Mouse (Mus musculus) heart, postnatal 14 days (tissue): ENCODE data around the gene Prodh2. TPM values are rescaled to one million over a fixed set of nuclear protein-coding genes. Genes with fewer than 3 reads are reported as not detected.
"Not testable (repeated sequence)": the region's sequence is repeated elsewhere in the genome, so short reads cannot be mapped to it uniquely, and the experiment has no call there.

Source experiments
- DNase-seq, 2 experiments: peaks; one replicate each; pipeline ENCODE4 v3.0.0; 2021 to 2022
- intact Hi-C: fragments of 180-260 bp; cut with DNase I; formaldehyde crosslinking; loops from one replicate; pipeline ENCODE4 v1.15.1; 2025
- long read RNA-seq, 2 experiments: library from polyadenylated mRNA; stranded (forward); transcript quantifications; one replicate each; pipeline ENCODE4 v2.0.0; 2021
- total RNA-seq, 2 experiments: library from RNA; stranded (reverse); gene quantifications; 2 replicates each; pipeline ENCODE4 v1.2.3; 2021

The Prodh2 gene
- not detected for total RNA-seq
- long read RNA-seq, experiment 1, result 0 reads
- long read RNA-seq, experiment 2, result 0 reads

DNA sequence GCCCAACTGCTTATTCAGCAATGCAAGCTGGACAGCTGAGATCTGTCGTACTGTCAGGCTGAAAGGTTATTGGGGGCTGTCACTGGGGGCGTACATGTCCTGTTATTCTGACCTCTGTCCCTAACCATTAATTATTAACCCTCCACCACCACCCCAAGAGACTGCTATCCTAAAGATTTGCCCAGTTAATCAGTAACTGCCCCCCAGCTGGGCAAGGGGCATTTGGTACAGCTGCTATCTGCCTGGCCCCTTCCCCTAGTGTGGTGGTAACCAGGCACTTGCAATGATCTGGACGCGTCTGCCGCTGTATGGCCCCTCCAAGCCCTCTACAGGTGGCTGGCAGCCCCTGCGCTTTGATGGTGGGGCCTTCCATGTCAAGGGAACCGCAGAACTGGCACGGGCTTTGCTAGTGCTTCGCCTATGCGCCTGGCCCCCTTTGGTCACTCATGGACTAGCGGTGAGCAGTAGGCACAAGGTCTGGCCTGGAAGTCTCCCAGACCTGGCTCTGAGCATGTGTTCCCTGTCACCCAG, at the start of gene Prodh2:
Gene Prodh2 (plus strand): TSS at position 222 of the 531 bp plus-strand sequence.
- no peak for DNase-seq
- intact Hi-C loops, result loop anchor here (2.0 to 5.0 kb wide), 3 partner anchors 51 to 121 kb away; partner anchors contain the start of genes Hspb6 and Proser3

DNA sequence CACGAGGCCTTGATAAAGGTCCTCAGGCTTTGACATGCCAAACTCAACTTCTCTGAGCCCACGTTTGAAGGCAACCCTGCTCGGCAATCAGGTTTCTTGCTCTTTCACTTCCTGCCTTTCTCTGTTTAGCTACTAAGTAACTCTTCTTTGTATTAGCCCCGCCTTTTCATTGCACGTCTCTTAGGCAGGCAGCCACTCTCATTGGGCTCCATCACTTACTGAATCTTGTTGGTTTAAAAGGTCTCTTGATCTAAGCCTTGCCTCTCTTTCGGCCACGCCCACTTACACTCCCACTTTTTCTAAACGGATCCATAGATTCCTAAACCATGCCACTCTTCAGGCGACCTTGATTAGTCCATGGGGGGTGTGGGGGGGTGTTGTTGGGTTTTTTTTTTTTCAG, 49.7 kb upstream of the Prodh2 start:
- intact Hi-C loops, result loop anchor here (5.0 kb wide), 1 partner anchor 49 kb away; the partner anchor contains the start of gene Prodh2
- DNase-seq, result no peak

- peak in 1 of 2 experiments; percentile 20 for DNase-seq
- intact Hi-C loops, result loop anchor here (5.0 kb wide), 1 partner anchor 48 kb away; the partner anchor contains the start of gene Prodh2
These were observed 49.1 kb upstream of the Prodh2 start for GRCm38 (mm10) chr7:30444154-30444970.

DNA sequence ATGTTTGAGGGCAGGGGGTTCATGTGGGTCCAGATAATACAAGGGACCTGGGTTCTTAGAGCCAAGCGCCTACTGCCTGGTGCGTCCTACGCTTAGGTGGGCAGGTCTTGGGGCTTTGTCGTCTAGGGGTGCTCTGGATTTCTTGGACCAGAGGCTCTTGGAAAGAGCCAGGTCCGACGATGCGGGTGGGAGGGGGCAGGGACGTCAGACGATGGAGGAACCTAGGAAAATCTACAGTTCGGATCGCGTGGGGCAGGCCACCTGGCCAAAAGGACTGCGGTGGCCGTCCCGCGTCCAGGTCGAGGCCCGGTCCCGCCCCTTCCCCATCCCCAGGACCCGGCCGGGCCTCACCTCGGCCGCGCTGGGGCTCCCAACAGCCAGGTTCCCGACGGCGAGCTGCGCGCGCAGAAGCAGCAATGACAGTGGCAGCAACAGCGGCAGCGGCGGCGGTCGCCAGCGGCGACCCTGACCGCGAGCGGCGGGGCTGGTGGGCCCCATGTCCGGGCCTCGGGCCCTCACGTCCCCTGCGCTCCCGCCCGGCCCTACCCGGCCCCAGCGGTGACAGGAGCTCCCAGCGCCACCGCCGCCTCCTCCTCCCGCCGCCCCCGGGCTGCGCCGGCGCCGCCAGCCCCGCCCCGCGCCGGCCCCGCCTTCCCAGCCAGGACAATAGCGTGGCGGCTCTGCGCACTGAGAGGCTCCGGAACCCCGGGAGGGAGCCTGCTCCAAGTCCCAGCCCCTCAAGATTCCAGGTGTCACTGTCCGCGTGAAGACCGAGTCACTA, 48.3 kb upstream of the Prodh2 start, which contains the start of gene Aplp1:
Gene Aplp1 (minus strand): TSS at position 565 of the 781 bp plus-strand sequence.
- intact Hi-C loops, result loop anchor here (5.0 kb wide), 1 partner anchor 47 kb away; the partner anchor contains the start of gene Prodh2

GRCm38 (mm10) chr7:30450241-30450640, 43.2 kb upstream of the Prodh2 start:
- DNase-seq, result no peak
- intact Hi-C loops, result no loop called here

More for the DNA sequence above, 48.3 kb upstream of the Prodh2 start, which contains the start of gene Aplp1:
- DNase-seq, result peak; percentile 60 to 71

GRCm38 (mm10) chr7:30453327-30453726, 40.1 kb upstream of the Prodh2 start:
- no peak for DNase-seq
- intact Hi-C loops, result no loop called here

DNA sequence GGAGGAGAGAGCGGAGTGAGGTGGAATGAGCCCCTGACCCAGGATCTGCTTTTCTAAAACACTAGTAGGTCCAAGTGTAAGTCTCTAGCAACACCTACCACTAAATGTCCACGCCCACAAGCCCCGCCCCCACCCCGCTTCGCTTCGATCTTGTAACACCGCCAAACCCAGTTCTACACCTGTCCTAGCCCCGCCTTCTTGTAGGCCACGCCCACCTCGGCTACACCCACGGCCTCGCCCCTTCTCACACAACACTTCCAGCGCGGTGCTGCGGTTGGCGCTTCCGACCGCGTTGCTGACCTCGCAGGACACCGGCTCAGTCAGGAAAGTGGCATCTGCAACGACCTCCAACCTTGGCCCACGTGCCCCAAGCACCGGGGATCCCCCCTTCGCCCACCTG, 39.7 kb upstream of the Prodh2 start:
- intact Hi-C loops, result no loop called here
- no peak for DNase-seq

DNA sequence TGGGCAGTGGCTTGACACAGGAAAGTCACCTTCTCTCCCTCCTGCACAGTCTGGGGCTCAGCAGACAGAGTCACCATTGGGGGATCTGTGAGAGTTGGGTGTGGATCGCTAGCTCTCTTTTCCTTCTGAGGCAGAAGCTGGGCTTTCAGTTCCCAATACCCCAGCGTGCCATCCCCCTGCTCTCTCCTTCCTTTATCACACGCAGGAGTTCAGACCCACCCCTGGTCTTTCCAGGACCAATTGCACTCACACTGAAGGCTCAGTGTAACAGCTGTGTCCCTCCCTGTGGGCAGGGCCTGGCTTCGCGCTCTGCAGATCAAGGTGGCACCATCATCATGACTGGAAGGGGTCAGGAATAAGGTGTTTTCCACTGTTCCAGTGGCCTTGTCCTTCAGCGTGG, 39.2 kb upstream of the Prodh2 start:
- intact Hi-C loops, result no loop called here
- DNase-seq, result no peak

DNA sequence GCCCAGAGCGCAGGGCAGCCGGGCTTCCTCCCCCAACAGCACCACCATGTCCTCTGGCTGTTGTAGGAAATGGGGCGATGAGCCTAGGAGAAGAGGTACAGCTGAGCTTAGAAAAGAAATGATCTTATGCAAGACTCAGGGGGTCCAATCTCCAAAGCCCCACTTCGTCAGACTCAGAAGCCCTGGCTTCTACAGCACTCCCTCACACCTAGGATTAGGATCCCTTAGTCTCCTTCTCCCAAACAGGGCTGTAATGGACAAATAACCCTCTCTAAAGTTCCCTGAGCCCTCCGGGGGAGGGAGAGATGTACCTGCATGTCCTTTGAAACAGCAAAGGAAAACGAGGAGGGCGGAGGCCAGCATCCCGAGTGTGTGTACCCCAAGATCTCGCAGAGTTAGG, 36.9 kb upstream of the Prodh2 start:
- no peak for DNase-seq
- intact Hi-C loops, result no loop called here

DNA sequence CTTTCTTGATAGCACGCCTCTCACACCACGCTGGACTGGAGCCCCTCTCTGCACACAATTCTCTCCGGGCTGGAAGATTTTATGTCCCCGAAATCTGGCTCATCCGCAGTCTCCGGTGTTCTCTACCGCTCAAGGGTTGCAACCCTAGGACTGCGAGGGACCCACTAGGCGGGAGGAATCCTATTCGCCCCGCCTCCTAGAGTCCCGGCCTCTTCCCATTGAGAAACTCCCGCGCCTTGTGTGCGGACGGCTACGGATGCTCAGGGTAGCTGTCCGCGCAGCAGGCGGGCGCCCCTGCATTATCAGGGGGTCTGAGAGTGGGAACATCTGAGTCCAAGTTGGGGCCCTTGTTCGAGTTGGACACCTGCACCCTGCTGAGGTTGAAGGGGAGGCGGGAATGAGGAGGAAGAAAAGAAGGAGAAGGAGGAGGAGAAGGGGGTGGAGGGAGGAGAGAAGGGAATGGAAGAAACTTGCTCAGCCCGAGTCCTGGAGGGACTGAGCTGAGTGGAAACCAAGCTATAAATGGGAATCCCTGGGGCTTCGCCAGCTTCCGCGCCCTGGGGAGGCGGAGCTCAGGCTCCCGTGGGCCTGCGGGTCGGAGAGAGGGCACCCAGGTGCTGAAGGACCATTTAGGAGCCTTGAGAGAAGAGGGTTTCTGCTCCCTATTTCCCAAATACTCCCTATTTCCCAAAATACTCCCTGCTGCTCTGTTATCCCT, 36.4 kb upstream of the Prodh2 start:
- intact Hi-C loops, result no loop called here
- no peak for DNase-seq

DNA sequence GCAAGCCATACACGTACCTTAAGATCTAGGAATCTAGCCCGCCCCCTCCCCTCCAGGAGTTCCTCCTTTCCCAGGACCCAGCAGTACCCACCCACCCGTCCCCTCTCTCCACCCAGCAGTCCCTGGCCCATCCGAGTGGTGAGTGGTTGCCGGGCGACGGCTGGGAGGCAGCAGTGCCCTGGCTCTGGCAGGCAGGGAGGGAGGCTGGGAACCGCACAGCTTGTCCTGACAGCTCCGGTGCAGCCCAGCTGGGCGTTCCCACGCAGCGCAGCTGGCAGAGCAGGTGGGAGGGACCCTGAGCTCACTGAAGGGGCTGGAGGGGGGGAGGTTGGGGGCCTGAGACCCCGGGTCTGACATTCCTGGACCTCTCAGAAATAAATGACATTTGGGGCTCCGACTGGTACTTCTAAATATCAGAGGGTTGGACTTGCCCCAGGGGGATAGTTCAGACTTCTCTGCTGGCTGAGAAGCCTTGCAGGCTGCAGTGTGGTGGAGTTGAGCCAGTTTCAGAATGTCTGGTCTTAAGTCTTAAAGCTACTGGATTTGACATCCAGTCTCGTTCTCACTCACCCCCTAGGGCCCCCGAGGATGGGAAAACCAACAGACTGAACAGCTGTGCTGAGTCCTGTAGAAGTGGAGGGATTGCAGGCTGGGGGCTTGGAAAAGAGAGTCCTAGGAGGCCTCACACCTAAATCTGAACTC, 35.6 kb upstream of the Prodh2 start, which contains the start of the genes Kirrel2 and Nphs1:
Gene Kirrel2 (minus strand): TSS at position 62 of the 702 bp plus-strand sequence.
Gene Nphs1 (plus strand): TSS at position 687 of the 702 bp plus-strand sequence.
- peak in 1 of 2 experiments; percentile 12 for DNase-seq
- intact Hi-C loops, result no loop called here

DNA sequence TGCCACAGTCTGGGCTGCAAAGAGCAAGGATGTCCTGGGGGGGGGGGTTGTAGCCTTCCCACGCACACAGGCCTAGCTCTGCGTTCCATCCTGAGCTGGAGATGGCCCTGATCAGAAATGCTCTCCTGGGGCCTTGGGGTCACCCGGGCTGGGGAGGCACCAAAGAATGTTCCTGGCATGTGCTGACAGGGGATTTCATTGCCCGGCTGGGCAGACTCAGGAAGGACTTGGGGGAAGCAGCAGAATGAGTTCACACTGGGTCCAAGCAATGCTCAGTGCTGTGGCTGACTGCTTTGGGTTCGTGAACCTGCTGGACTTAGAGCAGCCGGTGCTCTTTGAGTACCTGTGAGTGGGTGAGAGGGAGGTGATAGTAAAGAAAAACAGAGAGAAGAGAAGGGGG, 33.9 kb upstream of the Prodh2 start:
- no peak for DNase-seq
- intact Hi-C loops, result no loop called here

DNA sequence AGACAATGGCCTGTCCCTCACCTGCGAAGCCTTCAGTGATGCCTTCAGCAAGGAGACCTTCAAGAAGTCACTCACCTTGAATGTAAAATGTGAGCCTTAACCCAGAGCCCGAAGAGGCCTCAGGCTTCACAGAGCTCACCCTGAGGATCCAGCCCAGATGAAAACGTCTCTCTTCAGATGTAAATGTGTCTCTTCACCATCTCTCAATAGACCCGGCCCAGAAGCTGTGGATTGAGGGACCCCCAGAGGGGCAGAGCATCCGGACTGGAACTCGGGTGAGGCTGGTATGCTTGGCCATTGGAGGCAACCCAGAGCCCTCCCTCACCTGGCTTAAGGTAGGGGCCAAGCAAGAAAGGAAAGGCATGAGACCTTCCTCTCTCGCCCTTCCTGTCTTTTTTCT, 29.9 kb upstream of the Prodh2 start:
- intact Hi-C loops, result no loop called here
- no peak for DNase-seq

- intact Hi-C loops, result no loop called here
- no peak for DNase-seq
These were observed 29.4 kb upstream of the Prodh2 start for GRCm38 (mm10) chr7:30463996-30464395.

DNA sequence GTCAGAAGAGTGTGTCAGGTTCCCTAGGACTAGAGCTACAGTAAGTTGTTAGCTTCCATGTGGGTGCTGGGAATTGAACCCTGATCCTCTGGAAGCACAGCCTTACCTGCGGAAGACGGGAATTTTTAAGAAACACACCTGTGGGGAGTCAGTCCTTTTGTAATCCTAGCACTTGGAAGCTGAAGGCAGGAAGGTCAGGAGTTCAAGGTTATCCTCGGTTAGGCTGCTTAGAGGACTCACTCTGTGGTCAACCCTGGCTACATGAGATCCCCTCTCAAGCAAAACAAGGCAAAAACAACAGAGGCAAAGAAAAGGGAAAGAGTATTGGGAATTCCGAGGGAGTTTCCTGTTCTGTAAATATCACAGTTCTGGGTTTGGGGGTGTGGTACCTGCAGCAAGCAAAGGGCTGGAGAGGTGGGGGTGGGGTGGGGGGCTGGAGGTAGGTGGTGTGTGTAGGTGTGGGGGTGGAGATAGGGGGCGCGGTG, 28.6 kb upstream of the Prodh2 start:
- intact Hi-C loops, result no loop called here
- no peak for DNase-seq

GRCm38 (mm10) chr7:30472411-30472810, 21.0 kb upstream of the Prodh2 start:
- peak; percentile 19 to 42 for DNase-seq
- intact Hi-C loops, result loop anchor here (5.0 kb wide), 1 partner anchor 100 kb away; no protein-coding TSS in a partner anchor

DNA sequence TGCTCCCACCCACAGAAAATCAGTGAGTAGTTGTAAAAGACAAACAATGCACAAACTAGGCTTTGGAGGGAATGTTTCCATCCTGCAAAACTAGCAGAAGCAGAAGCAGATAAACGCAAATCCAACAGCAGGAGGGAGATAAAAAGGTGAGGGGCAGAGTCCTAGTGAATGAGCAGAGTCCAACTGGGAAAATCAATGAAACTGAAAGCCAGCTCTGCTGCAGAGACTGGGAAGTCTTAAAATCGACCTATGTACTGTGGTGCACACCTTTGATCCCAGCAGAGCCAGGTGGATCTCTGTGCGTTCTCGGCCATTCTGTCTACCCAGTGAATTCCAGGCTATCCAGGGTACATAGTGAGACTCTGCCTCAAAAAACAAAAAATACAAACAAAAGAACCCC, 18.4 kb upstream of the Prodh2 start:
- DNase-seq, result no peak
- intact Hi-C loops, result loop anchor here (5.0 kb wide), 1 partner anchor 103 kb away; no protein-coding TSS in a partner anchor

DNA sequence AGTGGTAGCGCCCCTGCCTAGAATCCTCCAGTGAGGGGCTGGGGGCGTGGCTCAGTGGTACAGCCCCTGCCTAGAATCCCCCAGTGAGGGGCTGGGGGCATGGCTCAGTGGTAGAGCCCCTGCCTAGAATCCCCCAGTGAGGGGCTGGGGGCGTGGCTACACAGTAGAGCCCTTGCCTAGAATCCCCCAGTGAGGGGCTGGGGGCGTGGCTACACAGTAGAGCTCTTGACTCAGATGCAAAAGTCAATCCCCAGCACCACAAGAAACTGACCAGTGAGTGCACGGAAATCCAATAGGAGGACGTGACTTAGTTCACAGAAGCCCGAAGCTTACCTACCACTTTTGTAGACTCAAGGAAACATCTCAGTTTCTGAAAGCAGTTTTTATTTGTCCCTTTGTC, 17.3 kb upstream of the Prodh2 start:
- intact Hi-C loops, result not testable (repeated sequence)

More for the DNA sequence above, 17.3 kb upstream of the Prodh2 start:
- DNase-seq, result not testable (repeated sequence)
